Mouse (Mus musculus): ENCODE data around the gene Gm20388.

DNA sequence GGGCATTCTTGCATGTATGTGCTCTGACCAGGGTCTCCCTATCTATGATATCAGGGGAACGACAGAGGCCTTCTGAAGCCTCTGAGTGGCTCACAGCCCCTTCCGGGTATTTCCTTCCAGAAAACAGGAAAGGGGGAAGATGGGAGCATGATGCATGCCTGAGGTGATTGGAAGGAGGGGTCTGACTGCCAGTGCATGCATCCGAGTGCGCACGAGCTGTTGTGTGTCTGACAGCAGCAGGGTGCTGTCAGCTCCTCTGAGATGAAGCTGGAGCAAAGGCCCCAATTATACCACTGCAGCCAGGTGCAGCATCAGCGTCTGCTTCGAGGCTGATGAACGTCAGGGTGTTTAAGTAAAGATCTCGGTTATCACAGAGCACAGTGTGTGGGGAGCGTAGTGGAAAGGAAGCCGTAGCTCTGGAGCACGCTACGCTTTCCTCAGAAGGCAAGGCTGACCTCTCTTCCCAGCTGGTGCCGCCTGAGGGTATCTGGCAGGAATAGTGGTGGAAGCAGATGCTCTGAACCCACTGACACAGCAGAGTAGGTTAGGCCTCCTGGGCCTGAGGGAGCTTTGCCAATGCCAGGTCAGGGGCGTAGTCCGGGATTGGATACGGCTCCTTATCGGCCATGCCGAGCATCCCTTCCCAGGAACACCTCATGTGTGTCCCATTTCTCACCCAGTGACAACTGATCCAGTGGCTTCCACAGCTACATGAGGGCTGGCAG is 2683.3 kb downstream of the Gm20388 start:
- TF ChIP-seq GATA1 (IDR thresholded peaks at IDR 0.05; ENCODE audit: low read length) (no peak), TAL1 (IDR thresholded peaks at IDR 0.05; ENCODE audit: low read length) (no peak)

Data from erythroblast, embryonic 14.5 days (primary cell).